Mouse (Mus musculus): ENCODE results near the gene AA792892.
"Not testable (repeated sequence)": the region's sequence is repeated elsewhere in the genome, so short reads cannot be mapped to it uniquely, and the experiment has no call there.

AA792892 gene

GRCm38 (mm10) chr5:94339449-94339848 lies at the start of gene AA792892:
Gene AA792892 (plus strand): TSS chr5:94339749.
- not testable (repeated sequence) for DNase-seq

- not testable (repeated sequence) for DNase-seq
These were observed 32.9 kb upstream of the AA792892 start, which contains the start of gene A430089I19Rik for GRCm38 (mm10) chr5:94306696-94307095. Gene A430089I19Rik (minus strand): TSS chr5:94306796.

GRCm38 (mm10) chr5:94314135-94314534 lies 25.4 kb upstream of the AA792892 start, which contains the start of gene Gm6502:
Gene Gm6502 (plus strand): TSS chr5:94314435.
- not testable (repeated sequence) for DNase-seq
